Mouse (Mus musculus) Muller cell, postnatal 12 days (primary cell): ENCODE measurements at regions not wholly inside any gene's neighbourhood (a gene's known extent, or its start where the extent isn't known, plus 50 kb on each side); places are given as distances from the start of the nearest gene placed in this dataset.

Experiments used
- DNase-seq: peaks from one replicate; pipeline ENCODE4 v3.0.0-alpha.2; 2015; ENCODE audit errors: inconsistent ontology term

DNA sequence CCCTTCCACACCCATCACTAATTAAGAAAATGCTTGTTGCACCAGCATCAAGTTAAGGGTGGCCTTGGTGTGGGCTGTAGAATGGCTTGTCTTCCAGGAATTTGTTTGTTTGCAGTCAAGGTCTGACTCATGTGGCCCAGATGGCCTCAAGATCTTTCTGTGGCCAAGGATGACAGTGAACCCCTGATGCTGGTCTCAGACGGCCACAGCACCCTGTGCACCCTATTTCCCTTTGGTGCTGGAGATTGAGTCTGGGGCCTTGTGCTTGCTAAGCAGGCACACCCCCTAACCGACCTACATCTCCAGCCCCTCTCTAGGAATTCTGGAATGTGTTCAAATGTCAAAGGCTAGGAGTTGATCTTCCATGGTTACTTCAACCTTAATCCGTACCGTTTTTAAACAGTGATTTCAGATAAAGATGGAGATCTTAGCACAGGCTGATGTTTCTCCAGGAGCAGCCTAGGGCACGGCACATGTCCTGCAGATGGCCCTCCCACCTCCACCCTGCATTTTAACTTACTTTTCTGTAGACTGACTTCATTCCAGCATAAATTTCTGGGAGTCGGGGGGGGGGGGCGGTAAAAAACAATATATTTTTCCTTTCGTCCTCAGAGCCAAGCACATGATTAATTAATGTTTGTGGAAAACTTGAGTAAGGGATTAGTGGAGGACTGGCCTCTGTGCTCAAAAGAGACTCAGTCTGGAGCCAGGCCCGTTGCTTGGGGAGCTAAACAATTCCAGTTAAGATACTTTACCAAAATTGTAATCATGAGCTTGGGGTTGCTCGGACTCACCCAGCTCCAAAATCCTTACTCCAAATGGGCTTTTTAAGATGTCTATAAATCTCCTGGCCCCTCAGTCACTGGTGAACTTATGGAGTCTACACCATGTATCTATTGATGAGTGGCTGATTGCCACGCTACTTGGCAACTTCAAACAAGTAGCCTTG is 95.0 kb upstream of the Supt20 start:
- no peak for DNase-seq

- no peak for DNase-seq
These were observed 94.3 kb upstream of the Supt20 start for GRCm38 (mm10) chr3:54598296-54598695.

DNA sequence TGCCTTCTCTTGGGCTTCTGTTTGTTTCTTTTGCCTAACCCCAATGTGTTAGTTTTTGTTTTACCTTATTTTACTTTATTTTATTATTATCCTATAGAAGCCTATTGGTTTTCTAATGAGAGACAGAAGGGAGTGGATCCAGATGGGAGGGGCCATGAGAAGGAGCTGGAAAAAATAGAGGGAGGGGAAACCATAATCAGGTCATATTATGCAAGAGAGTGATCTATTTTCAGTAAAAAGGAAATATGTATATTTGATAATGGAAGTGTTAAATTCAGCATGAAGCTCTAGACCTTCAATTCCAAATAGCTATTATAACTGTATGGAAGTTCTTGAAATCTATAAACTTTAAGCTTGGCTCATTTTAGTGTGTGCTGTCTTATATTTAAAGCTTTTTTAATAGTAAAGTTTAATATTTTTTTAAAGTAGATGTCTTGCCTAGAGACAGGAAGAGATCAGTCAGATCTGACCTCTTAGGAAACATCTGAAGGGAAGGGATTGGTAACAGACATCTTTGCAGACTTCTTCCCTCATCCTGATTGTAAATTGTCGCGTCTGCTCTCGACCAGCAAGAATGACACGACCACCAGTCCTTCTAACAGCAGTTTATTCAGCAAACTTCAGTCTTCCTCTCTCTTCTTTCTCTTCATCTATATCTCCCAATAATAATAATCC is 87.8 kb upstream of the Supt20 start:
- DNase-seq = no peak

DNA sequence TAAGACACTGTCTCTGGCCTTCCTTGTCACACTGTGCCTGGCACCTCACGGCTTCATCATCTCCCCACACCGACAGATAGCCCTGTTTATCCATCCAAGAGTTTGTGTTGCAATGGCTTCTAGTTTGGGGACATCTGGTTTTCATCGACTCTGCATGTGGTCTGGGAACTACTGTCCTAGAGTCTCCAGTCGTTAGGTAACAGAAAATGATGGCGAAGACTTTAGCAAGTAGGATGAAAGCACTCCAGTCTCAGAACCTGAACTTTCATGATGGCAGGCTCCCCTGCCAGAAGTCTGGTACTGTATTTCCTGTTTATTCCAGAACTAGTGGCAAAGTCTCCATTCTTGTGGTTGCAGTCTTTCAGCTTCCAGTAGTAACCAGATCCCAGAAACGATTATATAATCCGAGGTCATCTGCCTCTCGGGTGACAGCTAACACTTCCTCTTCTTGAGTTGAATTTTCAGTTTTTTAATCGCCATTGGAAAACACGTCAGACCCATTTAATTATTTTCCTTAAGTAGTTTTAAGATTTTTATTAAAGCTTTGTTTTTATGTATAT is 81.1 kb upstream of the Supt20 start:
- no peak for DNase-seq

- no peak for DNase-seq
These were observed 78.8 kb upstream of the Supt20 start for GRCm38 (mm10) chr3:54613845-54614244.

- no peak for DNase-seq
These were observed 75.3 kb upstream of the Supt20 start for GRCm38 (mm10) chr3:54617298-54617697.

- DNase-seq = no peak
These were observed 74.3 kb upstream of the Supt20 start for GRCm38 (mm10) chr3:54618286-54618685.

GRCm38 (mm10) chr3:54630254-54630653 is 62.4 kb upstream of the Supt20 start:
- no peak for DNase-seq

- no peak for DNase-seq
These were observed 59.9 kb upstream of the Supt20 start for GRCm38 (mm10) chr3:54632731-54633130.

GRCm38 (mm10) chr3:54633446-54633845 is 59.2 kb upstream of the Supt20 start:
- no peak for DNase-seq

DNA sequence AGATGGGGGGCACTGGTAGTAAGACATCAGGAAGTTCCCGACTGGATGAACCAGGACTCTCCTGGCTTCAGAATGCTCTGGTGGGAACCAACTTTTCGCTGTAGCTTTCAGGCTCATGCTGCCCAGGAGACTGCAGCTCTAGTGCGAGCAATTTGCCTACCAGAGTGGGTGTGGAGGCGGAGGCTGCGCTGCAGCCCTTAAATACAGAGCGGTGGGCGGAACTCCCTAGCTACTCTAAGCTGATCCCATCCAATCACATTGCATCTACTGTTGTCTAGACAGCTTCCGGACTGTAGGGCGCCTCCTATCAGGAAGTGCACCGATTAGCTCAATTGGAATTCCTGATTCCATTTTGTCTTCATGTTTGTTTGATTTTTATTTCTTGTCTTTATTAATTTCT is 58.2 kb upstream of the Supt20 start:
- no peak for DNase-seq
